Mouse (Mus musculus): ENCODE results near the gene Fastkd5.

The Fastkd5 gene

GRCm38 (mm10) chr2:130634006-130634738 is 4.3 kb upstream of the Fastkd5 start:
- DNase-seq, result peak in 1 of 2 experiments; percentile 11

DNA sequence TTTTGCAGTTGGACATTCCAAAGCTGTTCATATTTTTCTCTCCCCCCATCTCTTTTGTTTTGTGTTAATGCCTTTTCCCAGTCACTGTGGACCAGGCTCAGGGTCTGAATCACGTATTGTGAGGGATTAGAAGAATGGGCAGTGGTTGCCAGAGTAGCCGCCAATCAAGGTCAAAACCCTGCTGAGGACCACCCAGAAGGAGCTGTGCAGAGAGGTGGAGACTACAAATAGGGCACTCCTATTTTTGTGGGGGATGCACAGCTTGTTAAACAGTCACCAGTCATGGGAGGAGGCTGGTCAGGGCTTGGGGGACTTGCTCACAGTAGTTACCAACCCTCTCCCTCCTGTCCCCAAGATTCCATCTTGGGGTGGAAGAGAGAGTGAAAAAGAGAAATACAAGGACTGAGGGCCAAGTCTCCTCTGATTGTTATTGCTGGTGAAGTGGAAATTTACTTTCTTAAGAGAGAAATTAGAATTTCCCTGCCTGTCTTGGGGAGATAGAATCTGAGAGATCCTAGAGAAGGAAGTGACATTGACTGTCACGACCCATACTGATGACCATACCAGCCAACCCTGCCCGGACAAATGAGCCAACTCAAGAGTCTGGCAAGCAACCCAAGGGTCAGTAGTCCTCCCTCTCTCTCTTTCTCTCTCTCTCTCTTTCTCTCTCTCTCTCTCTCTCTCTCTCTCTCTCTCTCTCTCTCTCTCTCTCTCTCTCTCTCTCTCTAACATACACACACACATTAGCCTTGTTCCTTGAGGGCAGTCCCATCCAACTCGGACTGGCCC is 3.3 kb upstream of the Fastkd5 start:
- DNase-seq, result no peak

DNA sequence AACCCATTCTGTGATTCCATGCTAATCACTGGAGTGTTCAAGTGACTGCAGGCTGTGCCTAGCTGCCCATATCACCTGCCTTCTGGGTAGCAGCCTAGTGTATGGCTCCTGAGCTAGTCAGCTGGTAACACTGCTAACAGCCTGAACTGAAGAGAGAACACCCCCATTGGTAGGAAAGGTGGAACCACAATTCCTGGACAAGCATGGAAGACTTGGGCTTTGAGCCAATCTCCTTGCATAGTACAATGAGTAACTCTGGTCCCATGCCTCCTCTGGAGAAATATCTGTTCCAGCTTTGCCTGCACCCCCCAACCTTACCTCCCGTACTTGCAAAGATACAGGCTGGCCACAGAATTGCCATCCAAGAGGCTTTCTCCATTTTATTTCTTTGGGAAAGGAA is 2.6 kb upstream of the Fastkd5 start:
- DNase-seq, result no peak

GRCm38 (mm10) chr2:130629080-130629838 is 568 bp downstream of the Fastkd5 start:
- no peak for DNase-seq

DNA sequence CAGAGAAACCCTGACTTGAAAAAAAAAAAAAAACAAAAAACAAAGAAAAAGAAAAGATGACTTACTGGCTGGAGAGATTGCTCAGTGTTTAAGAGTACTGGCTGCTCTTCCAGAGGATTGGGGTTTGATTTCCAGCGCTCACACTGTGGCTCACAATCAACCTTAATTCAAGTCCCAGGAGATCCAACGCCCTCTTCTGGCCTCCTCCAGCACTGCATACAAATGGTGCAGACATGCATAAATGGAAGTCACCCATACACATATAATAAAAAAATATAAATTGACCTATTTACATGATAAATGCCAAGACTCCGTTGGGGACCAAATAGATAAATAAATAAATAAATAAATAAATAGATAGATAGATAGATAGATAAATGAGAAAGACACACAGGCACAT is 1.4 kb downstream of the Fastkd5 start:
- no peak for DNase-seq

GRCm38 (mm10) chr2:130618972-130619371 is 10.9 kb downstream of the Fastkd5 start:
- no peak for DNase-seq

DNA sequence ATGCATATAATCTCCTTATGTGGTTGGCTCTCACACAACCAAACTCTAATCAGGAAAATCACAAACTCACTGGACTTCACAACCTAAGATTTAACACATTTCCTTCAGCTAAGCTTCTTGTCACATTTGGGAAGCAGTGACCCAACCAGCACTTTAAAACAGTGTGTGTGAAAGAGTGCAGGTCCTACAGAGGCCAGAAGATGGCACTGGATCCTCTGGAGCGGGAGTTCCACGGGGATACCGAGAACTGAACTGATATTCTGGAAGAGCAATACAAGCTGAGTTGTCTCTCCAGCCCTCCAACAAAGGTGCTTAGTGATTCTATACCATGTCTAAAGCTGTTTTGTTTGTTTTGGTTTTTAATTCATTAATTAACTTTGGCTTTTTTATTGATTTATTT is 16.7 kb downstream of the Fastkd5 start:
- no peak for DNase-seq

DNA sequence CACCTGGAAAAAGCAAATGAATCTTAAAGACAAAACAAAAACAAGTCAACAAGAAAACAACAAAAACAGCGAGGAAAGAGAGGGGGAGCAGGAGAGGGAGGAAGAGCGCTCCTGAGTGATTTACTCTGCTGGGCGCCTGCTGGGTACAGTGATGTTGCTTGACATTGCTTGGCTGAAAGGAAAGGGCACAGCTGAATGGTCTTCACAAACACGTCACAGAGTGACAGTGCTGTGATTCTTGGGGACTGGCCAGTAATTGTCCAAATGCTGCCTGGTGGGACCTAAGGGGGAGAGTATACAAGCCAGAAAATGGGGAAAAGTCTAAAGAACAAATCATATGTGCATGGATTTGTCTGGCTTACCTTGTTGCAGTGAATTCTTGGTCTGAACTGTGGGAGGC is 27.6 kb downstream of the Fastkd5 start:
- no peak for DNase-seq

DNA sequence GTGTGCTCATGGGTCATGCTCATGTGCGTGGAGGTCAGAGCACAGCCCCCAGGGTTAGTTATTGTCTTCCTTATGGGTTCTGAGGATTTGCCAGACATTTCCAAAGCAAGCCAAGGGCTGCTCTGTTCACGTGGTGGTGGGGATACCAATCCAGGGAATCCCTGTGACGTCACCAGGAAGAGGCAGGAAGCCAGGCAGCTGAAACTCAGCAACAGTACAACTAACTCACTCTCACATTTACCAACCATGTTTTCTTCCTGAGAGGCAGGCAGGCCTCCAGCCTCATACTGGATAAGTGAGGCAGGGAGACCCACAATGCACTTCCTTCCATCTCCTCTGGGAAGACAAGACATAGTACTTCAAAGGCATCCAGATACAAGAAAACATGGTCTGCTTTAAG is 31.4 kb downstream of the Fastkd5 start:
- DNase-seq, result no peak

GRCm38 (mm10) chr2:130597601-130598010 is 32.2 kb downstream of the Fastkd5 start:
- DNase-seq, result no peak

DNA sequence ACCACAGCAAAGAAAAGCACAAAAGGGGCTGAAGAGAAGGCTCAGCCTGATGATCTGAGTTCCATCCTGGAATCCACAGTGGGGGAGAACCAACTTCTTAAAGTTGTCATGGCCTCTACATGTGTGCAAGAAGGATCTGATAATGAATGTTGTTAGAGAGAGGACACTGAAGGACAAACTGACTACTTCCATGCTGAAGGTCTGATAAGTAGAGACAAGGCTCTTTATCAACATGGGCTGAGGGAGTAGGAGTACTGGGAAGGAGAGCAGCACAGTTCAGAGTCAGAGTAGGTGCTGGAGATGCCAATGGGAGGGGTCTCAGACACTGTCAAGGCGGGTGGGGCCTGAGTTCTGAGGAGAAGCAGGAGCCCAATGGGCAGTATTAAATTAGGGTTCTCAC is 34.2 kb downstream of the Fastkd5 start:
- DNase-seq, result no peak

DNA sequence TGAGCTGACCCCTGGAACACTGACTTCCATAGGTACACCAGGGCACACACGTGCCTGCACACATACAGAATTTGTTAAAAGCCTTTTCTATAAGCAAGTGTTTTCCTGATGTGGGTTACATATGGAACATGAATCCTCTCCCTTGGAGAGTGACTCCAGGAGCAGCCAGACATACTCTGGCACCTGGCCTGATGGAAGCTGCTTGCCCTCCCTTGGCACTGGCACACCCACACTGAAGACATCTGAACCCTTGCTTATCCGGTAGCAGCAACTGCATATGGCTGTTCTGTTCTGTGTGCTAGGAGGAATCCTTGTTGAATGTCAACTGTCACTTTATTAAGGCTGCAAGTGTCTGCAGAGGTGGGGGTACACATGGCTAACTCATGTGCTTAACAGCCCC is 38.8 kb downstream of the Fastkd5 start:
- DNase-seq, result no peak

GRCm38 (mm10) chr2:130589761-130590160 is 40.1 kb downstream of the Fastkd5 start:
- no peak for DNase-seq

GRCm38 (mm10) chr2:130589157-130589556 is 40.7 kb downstream of the Fastkd5 start:
- no peak for DNase-seq

- no peak for DNase-seq
Measured at GRCm38 (mm10) chr2:130588373-130588772, 41.5 kb downstream of the Fastkd5 start.

- no peak for DNase-seq
Measured at GRCm38 (mm10) chr2:130586016-130586415, 43.8 kb downstream of the Fastkd5 start.

DNA sequence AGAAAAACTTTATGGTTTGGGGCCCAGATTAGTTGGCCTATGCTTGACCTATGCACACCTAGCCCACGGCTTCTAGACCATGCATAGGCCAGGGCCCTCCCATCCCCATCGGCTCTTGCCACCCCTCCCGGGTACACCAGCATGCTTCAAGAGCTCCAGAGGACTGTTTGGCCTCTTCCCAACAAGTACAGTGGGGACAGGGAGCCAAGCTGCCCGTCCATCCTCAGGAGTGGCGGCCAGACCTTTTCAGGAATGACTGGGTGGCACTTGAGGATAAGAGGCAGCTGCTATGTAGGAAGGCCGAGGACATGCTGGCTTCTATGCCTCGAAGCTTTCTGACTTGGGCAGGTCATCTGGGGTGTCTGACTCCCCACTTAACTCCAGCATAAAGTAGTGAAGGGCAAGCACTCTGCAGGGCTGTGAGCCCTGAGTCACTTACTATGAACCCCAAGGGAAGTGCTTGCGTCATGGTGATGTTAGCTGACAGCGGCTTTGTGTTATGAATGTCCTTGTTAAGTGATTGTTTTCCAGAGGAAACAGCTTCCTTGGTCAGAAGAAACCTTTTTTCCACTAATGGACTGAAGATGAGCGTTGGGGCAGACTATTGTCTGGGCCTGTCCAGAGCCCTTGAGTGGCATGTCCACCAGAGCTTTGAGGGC is 45.8 kb downstream of the Fastkd5 start:
- no peak for DNase-seq

- DNase-seq, result no peak
Measured at GRCm38 (mm10) chr2:130582552-130582951, 47.3 kb downstream of the Fastkd5 start, which contains the start of gene Avp. Gene Avp, minus strand, starts transcription at chr2:130582554.

DNA sequence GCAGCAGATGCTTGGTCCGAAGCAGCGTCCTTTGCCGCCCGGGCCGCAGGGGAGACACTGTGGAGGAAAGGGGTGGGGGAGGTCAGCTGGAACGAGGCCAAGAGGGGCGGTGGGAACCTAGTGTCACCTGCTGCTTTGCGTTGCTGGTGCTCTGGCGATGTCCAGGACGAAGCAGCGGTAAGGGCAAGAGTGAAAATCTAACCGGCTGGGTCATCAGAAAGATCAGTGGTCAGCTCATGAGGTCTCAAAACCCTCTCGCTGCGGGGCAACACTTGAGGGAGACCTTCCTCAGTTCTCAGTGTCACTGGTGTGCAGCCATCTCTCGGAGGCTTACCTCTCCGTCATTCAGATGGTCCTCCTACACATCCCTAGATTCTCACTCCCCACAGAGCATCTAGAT is 48.6 kb downstream of the Fastkd5 start:
- no peak for DNase-seq

GRCm38 (mm10) chr2:130579791-130580190 is 50.0 kb downstream of the Fastkd5 start:
- DNase-seq, result no peak

GRCm38 (mm10) chr2:130578148-130578547 is 51.7 kb downstream of the Fastkd5 start:
- peak; percentile 35 to 44 for DNase-seq

DNA sequence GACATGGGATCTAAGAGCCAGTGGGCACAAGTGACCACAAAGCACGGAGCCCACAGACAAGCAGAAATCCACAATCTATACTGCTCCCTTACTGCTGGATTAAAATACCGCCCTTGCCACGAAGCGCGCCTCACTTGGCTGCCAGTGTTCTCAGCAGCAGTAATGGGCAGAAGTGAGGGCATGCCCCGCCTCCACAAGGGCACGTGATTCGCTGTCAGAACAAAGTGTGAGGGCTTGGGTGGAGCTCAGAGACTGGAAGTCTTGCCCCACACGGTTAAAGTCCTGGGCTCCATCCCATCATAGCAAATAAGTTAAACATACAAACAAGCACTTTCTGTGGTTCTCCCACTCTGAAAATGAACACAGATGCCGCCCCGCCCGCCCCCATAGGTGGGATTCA is 52.2 kb downstream of the Fastkd5 start:
- DNase-seq, result peak; percentile 29 to 37

DNA sequence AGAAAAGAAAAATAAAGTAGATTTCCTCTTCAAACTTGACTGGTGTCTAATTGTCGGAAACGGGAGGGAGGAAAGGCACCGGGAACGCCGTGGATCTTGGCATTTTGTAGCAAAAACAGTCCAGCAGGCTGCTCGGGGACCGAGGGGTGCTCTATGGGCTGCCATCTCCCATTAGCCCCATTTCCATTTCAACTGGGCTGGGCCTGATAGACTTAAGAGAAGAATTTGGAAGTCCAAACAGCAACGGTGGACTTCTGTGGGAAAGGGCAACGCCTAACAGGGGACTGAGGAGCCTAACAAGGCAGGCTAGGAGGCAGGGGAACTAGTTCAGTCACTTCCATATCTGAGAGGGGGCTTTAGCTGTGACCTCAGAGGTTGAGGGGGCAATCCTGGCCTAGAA is 52.8 kb downstream of the Fastkd5 start:
- DNase-seq, result no peak

Measured in thymus, adult 18-20 months (tissue).